Mouse (Mus musculus) testis, adult 2 months (tissue): Measurements from ENCODE around the gene Plcb4. TPM values are rescaled to one million over a fixed set of nuclear protein-coding genes. Genes with fewer than 3 reads are reported as not detected.

Source experiments
- H3K27ac ChIP-seq: fragments of 200-500 bp; 2 replicates; pipeline ENCODE4 v1.5.1; 2012; ENCODE audit warnings: low read depth, low read length; ENCODE audit not compliant: control insufficient read depth, insufficient read depth
- H3K27me3 ChIP-seq: fragments of 200-500 bp; 2 replicates; pipeline ENCODE4 v1.6.1; 2012; ENCODE audit warnings: mild to moderate bottlenecking, low read length, moderate library complexity; ENCODE audit not compliant: control insufficient read depth, insufficient read depth
- H3K36me3 ChIP-seq: fragments of 200-500 bp; 2 replicates; pipeline ENCODE4 v1.6.1; 2012; ENCODE audit warnings: mild to moderate bottlenecking, low read length; ENCODE audit not compliant: control insufficient read depth, insufficient read depth
- H3K4me1 ChIP-seq: fragments of 200-500 bp; 2 replicates; pipeline ENCODE4 v1.6.1; 2012; ENCODE audit warnings: low read length; ENCODE audit not compliant: control insufficient read depth, insufficient read depth
- H3K4me3 ChIP-seq: fragments of 200-500 bp; 2 replicates; pipeline ENCODE4 v1.5.1; 2012; ENCODE audit warnings: low read depth, mild to moderate bottlenecking, low read length, moderate library complexity, mixed read lengths; ENCODE audit not compliant: control insufficient read depth
- CTCF ChIP-seq: fragments of 200-500 bp; IDR thresholded peaks from 2 replicates; pipeline ENCODE4 v1.5.1; 2012; ENCODE audit warnings: low read depth, mild to moderate bottlenecking, inconsistent platforms, low read length, moderate library complexity; ENCODE audit not compliant: control insufficient read depth, insufficient read depth, insufficient replicate concordance
- POLR2A ChIP-seq: fragments of 200-500 bp; IDR thresholded peaks from 2 replicates; pipeline ENCODE4 v1.6.1; 2012; ENCODE audit warnings: low read depth, mild to moderate bottlenecking, inconsistent platforms, low read length, moderate library complexity; ENCODE audit not compliant: control insufficient read depth
- polyA plus RNA-seq: library from polyadenylated mRNA; depleted of rRNA; stranded (reverse); fragments of >200 nt; gene quantifications from 2 replicates; pipeline ENCODE4 v1.2.3, GENCODE M21; 2012

The Plcb4 gene
- polyA plus RNA-seq, 1 experiment: 12.3 TPM

DNA sequence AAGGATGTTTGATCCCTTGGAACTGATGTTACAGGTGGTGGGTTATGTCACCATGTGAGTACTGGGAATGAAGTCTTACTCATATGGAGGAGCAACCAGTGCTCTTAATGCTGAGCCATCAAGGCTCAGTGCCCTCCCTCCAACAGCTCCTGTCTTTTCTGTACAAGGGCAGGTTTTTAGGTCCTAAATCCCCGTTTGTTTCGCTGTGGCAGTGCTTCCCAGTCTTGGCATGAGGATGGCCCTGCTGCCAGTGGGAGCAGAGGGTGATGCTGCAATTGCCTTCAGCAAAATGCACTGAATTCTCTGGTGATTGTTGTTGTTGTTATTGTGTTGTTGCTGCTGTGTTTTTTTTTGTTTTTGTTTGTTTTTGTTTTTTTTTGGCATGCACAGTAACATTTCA lies 175.6 kb downstream of the Plcb4 start:
- TF ChIP-seq CTCF: no peak
- no peak for TF ChIP-seq POLR2A
- no peaks in the 10 kb centered on the region for H3K4me1 ChIP-seq
- no peaks in the 10 kb centered on the region for H3K36me3 ChIP-seq
- H3K27ac ChIP-seq: no peak overlapping the region
- H3K4me3 ChIP-seq: no peak overlapping the region
- H3K27me3 ChIP-seq: no peaks in the 10 kb centered on the region

DNA sequence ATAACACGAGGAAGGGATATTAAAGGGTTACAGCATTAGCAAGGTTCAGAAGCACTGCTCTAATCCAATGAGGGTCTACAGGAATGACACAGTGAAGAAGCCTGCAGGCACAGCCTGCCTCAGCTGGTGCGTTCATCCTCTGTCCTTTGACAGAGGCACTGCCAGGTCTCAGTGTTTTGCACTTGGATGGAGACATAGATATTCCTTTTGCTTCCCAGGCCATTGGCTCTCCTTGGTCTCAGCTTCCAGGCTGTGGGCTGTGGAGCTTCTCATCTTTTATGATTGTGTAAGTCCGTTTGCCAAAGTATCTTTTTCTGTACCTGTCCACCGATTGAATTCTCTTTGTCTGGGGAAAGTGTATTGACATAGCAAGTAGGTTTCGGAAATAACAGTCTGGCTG lies 177.1 kb downstream of the Plcb4 start:
- TF ChIP-seq CTCF (no peak), POLR2A (no peak)
- Histone ChIP-seq H3K27me3 (no peaks in the 10 kb centered on the region), H3K4me1 (no peaks in the 10 kb centered on the region), H3K36me3 (no peaks in the 10 kb centered on the region), H3K27ac (no peak overlapping the region), H3K4me3 (no peak overlapping the region)

GRCm38 (mm10) chr2:135836426-135836825 lies 177.6 kb downstream of the Plcb4 start:
- no peaks in the 10 kb centered on the region for H3K27me3 ChIP-seq
- no peak for TF ChIP-seq POLR2A
- TF ChIP-seq CTCF: no peak
- no peak overlapping the region for H3K4me3 ChIP-seq

GRCm38 (mm10) chr2:135837730-135838129 lies 178.9 kb downstream of the Plcb4 start:
- TF ChIP-seq POLR2A (no peak), CTCF (no peak)
- Histone ChIP-seq H3K27ac (no peak overlapping the region), H3K27me3 (no peaks in the 10 kb centered on the region), H3K36me3 (no peaks in the 10 kb centered on the region), H3K4me3 (no peak overlapping the region), H3K4me1 (no peaks in the 10 kb centered on the region)

More at GRCm38 (mm10) chr2:135836426-135836825, 177.6 kb downstream of the Plcb4 start:
- no peaks in the 10 kb centered on the region for H3K4me1 ChIP-seq
- H3K36me3 ChIP-seq: no peaks in the 10 kb centered on the region
- no peak overlapping the region for H3K27ac ChIP-seq

DNA sequence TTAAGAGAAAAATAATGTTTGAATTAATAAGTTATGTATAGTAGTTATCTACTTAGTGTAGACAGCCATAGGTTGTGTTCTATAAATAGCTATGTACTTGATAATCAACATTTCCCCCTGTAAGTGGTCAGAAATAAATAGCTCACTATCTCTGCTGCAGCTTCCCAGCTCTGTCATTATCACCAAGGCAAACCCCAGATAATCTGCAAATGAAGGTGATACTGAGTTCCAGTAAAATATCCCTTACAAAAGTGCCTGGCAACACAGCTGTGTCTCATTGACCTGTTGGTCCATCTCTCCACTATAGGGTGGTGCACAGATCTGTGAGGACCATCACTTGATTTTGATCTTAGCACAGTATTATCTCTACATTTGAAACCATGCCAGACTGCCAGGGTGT lies 179.3 kb downstream of the Plcb4 start:
- Histone ChIP-seq H3K27me3 (no peaks in the 10 kb centered on the region), H3K27ac (no peak overlapping the region), H3K4me1 (no peaks in the 10 kb centered on the region), H3K36me3 (no peaks in the 10 kb centered on the region), H3K4me3 (no peak overlapping the region)
- no peak for TF ChIP-seq POLR2A
- no peak for TF ChIP-seq CTCF

DNA sequence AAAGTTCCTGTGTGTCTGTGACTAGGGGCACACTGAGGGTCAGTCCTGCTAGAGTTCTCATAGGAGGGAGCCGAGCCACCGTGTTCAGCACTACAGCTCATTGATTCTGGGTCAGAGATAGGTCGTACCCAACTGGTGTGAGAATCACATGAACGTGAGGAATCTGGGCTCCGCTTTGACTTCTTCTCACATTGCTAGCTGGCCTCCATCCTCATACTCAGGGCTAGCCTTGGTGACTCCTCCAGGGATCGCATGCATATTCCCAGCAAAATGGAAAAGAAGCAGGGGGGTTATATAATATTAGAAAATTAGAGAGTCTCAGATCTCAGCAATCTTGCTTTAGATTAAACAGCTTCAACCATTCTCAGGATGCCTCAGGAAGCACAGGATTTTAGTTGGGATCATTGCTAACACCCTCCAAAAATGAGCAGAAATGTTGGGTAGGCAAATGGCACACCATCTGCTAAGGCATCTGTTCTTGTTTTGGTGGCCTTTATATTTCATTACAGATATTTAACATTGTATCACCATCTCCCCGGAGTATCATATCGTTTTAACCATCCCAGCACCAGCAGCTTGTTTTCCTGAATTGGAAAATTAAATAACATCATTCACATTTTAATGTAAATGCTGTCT lies 180.0 kb downstream of the Plcb4 start:
- H3K36me3 ChIP-seq: no peaks in the 10 kb centered on the region
- H3K27me3 ChIP-seq: no peaks in the 10 kb centered on the region
- H3K4me3 ChIP-seq: no peak overlapping the region
- H3K4me1 ChIP-seq: no peaks in the 10 kb centered on the region
- no peak overlapping the region for H3K27ac ChIP-seq
- TF ChIP-seq POLR2A: no peak

- no peaks in the 10 kb centered on the region for H3K27me3 ChIP-seq
- TF ChIP-seq POLR2A: no peak
- TF ChIP-seq CTCF: no peak
- no peak overlapping the region for H3K27ac ChIP-seq
- H3K36me3 ChIP-seq: no peaks in the 10 kb centered on the region
- H3K4me1 ChIP-seq: no peaks in the 10 kb centered on the region
- H3K4me3 ChIP-seq: no peak overlapping the region
Measured at GRCm38 (mm10) chr2:135843721-135844120, 184.9 kb downstream of the Plcb4 start.

DNA sequence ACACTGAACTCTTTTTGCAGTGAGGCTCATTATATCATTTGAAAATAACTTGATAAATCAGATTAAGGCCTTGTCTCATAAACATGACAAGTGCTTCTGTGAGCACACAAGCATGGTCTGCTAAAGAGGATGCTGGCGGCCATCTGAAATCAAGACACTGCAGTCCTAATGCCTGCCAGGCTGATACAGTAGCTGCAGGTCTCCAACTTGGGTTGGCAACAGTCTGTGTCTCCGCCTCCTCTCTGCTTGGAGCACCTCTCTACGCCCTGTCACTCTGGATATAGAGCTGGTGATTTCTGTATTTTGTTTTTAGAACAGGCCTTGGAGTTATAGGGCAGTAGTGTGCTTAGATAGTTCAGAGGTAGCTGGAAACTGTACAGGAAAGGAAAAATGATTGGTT lies 188.1 kb downstream of the Plcb4 start:
- H3K27me3 ChIP-seq: no peaks in the 10 kb centered on the region
- no peak overlapping the region for H3K4me3 ChIP-seq
- H3K27ac ChIP-seq: no peak overlapping the region
- H3K4me1 ChIP-seq: no peaks in the 10 kb centered on the region
- no peaks in the 10 kb centered on the region for H3K36me3 ChIP-seq
- TF ChIP-seq POLR2A: no peak
